Mouse (Mus musculus) ES-CJ7 (cell line): ENCODE results near the gene Slmap.
"Not testable (repeated sequence)": the region's sequence is repeated elsewhere in the genome, so short reads cannot be mapped to it uniquely, and the experiment has no call there.

Experiments used
- DNase-seq: peaks from one replicate; pipeline ENCODE4 v3.0.0; 2011; ENCODE audit warnings: low read depth, low spot score

Gene Slmap

DNA sequence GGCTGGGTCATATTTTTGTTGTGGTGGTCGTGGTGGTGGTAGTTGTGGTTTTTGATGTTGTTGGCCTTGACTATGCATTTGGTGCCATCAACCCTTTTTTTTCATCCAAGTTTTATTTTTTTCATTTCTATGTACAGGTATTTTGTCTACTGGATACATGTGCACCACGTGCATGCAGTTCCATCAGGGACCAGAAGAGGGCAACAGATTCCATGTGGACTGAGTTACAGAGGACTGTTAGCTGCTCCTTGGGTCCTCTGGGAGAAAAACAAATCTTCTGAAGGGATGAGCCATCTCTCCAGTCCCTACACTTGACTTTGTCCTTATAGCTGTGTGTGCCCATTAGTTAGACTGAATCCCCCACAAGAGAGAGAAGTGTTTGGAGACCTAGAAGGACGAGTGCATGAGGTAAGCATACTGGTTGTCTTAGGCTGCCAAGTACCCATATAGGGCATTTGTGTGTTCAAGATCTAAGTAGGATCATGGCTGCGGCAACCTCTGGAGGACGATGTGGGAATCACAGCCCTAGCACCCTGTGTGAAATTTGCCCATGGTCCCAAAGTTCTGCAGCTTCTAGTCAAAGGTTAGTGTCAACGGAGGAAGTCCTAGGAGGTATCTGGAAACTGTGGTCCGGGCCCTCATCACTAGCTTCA, 136.1 kb downstream of the Slmap start:
- DNase-seq: peak; percentile 68

GRCm38 (mm10) chr14:26391866-26392265, 142.9 kb downstream of the Slmap start:
- no peak for DNase-seq

- not testable (repeated sequence) for DNase-seq
These were observed 145.8 kb downstream of the Slmap start for GRCm38 (mm10) chr14:26388961-26389360.

GRCm38 (mm10) chr14:26386999-26387398, 147.7 kb downstream of the Slmap start:
- DNase-seq: not testable (repeated sequence)

- peak; percentile 51 for DNase-seq
These were observed 149.1 kb downstream of the Slmap start for GRCm38 (mm10) chr14:26385659-26386058.

- peak; percentile 61 for DNase-seq
These were observed 155.7 kb downstream of the Slmap start for GRCm38 (mm10) chr14:26379071-26379470.

GRCm38 (mm10) chr14:26376652-26377051, 158.1 kb downstream of the Slmap start:
- peak; percentile 74 for DNase-seq
